Mouse (Mus musculus) liver, embryonic 14.5 days (tissue): ENCODE results near the gene Heatr5b.

ENCODE experiments used
- CTCF ChIP-seq: IDR thresholded peaks from 2 replicates; pipeline ENCODE4 v1.5.1; 2016; ENCODE audit warnings: antibody characterized with exemption, low read depth, control low read depth
- EP300 ChIP-seq: IDR thresholded peaks from 2 replicates; pipeline ENCODE4 v1.6.1; 2016; ENCODE audit warnings: antibody characterized with exemption, low read depth

DNA sequence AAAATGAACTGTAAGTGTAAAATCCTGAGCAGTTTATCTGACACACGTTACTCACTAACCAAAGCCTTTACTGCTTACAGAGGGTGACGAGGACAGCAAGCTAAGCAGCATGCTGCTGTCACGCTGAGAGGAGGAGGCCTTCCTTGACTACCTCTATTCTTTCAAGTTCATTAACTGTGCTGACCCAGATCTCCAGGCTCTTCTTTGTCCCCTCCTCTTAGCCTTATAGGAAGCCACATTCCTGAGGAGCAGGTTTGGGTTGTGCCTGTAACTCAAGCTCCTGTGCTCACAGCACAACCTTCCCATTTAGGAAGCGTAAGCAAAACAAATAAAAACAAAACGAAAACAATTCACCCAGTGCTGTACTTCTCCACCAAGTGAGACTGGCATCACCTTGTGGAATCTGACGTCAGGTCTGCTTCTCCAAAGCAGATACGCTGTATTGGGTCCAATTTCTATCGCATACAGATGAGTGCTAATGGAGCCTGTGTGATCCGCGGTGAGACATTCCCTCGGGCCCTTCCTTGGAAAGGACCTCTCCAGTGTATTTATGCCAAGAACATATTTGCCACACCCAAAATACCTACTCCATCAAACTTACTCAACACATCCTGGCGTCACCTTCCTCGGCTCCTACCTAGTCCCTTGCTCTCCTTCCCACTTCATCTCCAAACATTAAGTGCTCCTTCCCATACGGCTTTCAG, 108.3 kb downstream of the Heatr5b start:
- no peak for TF ChIP-seq CTCF
- no peak for TF ChIP-seq EP300
